20 mouse cellular contexts compared by ENCODE assay signal in the genomic region with DNA sequence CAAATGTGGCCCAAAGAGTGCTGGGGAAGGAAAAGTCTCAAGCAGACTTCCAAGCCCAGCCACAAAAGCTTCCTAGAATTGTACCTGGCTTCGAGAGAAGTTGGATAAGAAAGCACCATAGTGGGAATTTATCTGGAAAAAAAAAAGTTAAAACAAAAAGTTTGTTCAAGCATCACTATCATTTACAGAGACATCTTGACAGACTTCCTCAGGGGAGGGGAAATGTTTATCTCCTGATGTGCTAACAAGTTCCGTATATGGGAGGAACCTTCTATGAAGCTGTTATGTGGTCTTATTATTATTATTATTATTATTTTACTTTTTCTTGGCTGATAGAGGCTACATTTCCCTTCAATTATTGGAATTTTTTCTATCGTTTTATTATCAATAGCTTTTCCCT.
DNase-seq lines count a peak whose midpoint lies in the region; ATAC-seq and TF ChIP-seq lines count a peak whose summit lies in the region.
"Had no signal": no experiment of that assay in that cellular context is flagged by ENCODE, and none has a peak within 500 bp of the region (broad histone marks: within the 10 kb centered on the region; RNA-seq: fewer than 3 reads in every experiment).

No protein-coding gene starts in this region.

- H3K79me2 ChIP-seq in MEL (ENCODE audit: control insufficient read depth, insufficient read depth, low read length, poor library complexity): no peaks in the 10 kb centered on the region

- no peaks in the 10 kb centered on the region for H3K9me3 ChIP-seq in liver, embryonic 16.5 days (replicated peaks; ENCODE audit: control insufficient read depth, low read length)
- H3K9me3 ChIP-seq in liver, postnatal 0 days (ENCODE audit: low read length): no peaks in the 10 kb centered on the region
- no peaks in the 10 kb centered on the region for H3K9me3 ChIP-seq in MEL (replicated peaks; ENCODE audit: insufficient read depth, low read length)
- H3K9me3 ChIP-seq: G1E had no signal

- DNase-seq in liver, postnatal 0 days: no peak
- peak; percentile 56 for DNase-seq in MEL (ENCODE audit: low read depth, low spot score)
- DNase-seq in right cerebral cortex, postnatal 10 days (ENCODE audit: low spot score in 2 of 2): no peak
- DNase-seq: adrenal gland, adult 2 months; adrenal gland, adult 8-10 months; adrenal gland, postnatal 10 days; adrenal gland, postnatal 14 days; adrenal gland, postnatal 25 days; adrenal gland, postnatal 36 days; B cell, adult 2 months; cerebellum, adult 11 months; cerebellum, adult 11-12 months; cerebellum, adult 18-20 months; cerebellum, adult 2 months had no signal

- H3K4me1 ChIP-seq in liver, embryonic 16.5 days (ENCODE audit: control insufficient read depth, low read depth, low read length): no peaks in the 10 kb centered on the region
- H3K4me1 ChIP-seq in liver, postnatal 0 days (ENCODE audit: insufficient read depth): no peaks in the 10 kb centered on the region
- peaks cover 8 to 18% of the 10 kb centered on the region in 2 experiments for H3K4me1 ChIP-seq in MEL (ENCODE audit: control insufficient read depth in 1 of 2, insufficient read depth in 2 of 2, low read length in 2 of 2)

- no peak overlapping the region for H3K4me2 ChIP-seq in liver, embryonic 16.5 days (ENCODE audit: low read depth, low read length)
- H3K4me2 ChIP-seq in liver, postnatal 0 days (ENCODE audit: low read depth, low read length): no peak overlapping the region

- no peak for TF ChIP-seq POLR2A in MEL (IDR thresholded peaks at IDR 0.05; ENCODE audit: control insufficient read depth in 1 of 2, insufficient read depth in 1 of 2, low read depth in 1 of 2, low read length in 2 of 2, poor library complexity in 1 of 2)

- no peaks in the 10 kb centered on the region for H3K36me3 ChIP-seq in liver, embryonic 16.5 days (ENCODE audit: control insufficient read depth, insufficient read depth)
- H3K36me3 ChIP-seq in liver, postnatal 0 days (replicated peaks; ENCODE audit: insufficient read depth, low read length): no peaks in the 10 kb centered on the region
- peaks cover 0 to 10% of the 10 kb centered on the region in 2 experiments; a peak in 2 of 4 replicates for H3K36me3 ChIP-seq in MEL (ENCODE audit: control insufficient read depth in 1 of 2, insufficient read depth in 2 of 2, low read length in 2 of 2)
- H3K36me3 ChIP-seq: G1E had no signal

- TF ChIP-seq RAD21 in MEL (IDR thresholded peaks at IDR 0.05; ENCODE audit: low read depth, low read length): no peak; the same call in none of the 2 replicates

- H3K27me3 ChIP-seq in liver, embryonic 16.5 days (ENCODE audit: control insufficient read depth, insufficient read depth, low read depth, low read length): no peaks in the 10 kb centered on the region
- no peaks in the 10 kb centered on the region for H3K27me3 ChIP-seq in liver, postnatal 0 days (ENCODE audit: insufficient read depth, low read length)
- H3K27me3 ChIP-seq in MEL (ENCODE audit: control insufficient read depth in 1 of 2, insufficient read depth in 2 of 2, low read length in 2 of 2): no peaks in the 10 kb centered on the region
- H3K27me3 ChIP-seq: CH12.LX, Patski had no signal

- H3K4me3 ChIP-seq in liver, embryonic 16.5 days (ENCODE audit: low read depth, low read length): no peak overlapping the region
- no peak overlapping the region for H3K4me3 ChIP-seq in liver, postnatal 0 days (ENCODE audit: low read depth, low read length)
- H3K4me3 ChIP-seq in MEL (ENCODE audit: control insufficient read depth in 1 of 2, insufficient read depth in 1 of 2, low read depth in 2 of 2, low read length in 2 of 2): no peak overlapping the region

- no peak overlapping the region for H3K9ac ChIP-seq in liver, embryonic 16.5 days (ENCODE audit: low read depth, low read length)
- no peak overlapping the region for H3K9ac ChIP-seq in liver, postnatal 0 days (replicated peaks)
- no peak overlapping the region for H3K9ac ChIP-seq in MEL (ENCODE audit: control insufficient read depth, low read depth, low read length, poor library complexity, severe bottlenecking)

- no peak for ATAC-seq in liver, embryonic 16.5 days (ENCODE audit: low read depth)
- ATAC-seq in liver, postnatal 0 days: no peak
- ATAC-seq: activated CD4-positive, CD25-positive, alpha-beta regulatory T cell, adult 4 months; CD4-positive, CD25-positive, alpha-beta regulatory T cell, adult 4 months; Patski had no signal

- TF ChIP-seq CTCF in liver, postnatal 0 days (IDR thresholded peaks at IDR 0.05; ENCODE audit: low read depth): no peak
- no peak for TF ChIP-seq CTCF in MEL (IDR thresholded peaks at IDR 0.05 in 2 of 3, conservative IDR thresholded peaks at IDR 0.05 in 1 of 3; ENCODE audit: control insufficient read depth in 1 of 3, insufficient read depth in 1 of 3, low read depth in 2 of 3, low read length in 3 of 3, poor library complexity in 1 of 3, severe bottlenecking in 1 of 3)

- WGBS in liver, embryonic 16.5 days (ENCODE audit: insufficient replicate concordance): 46% methylated on average over 3 of the region's 3 CpGs
- whole genome bisulfite sequencing in liver, postnatal 0 days (ENCODE audit: insufficient replicate concordance): 67% methylated on average over 3 of the region's 3 CpGs

- 0 out of 2 replicates have a peak overlapping the region, but pooled peaks have one; percentile 14 for H3K27ac ChIP-seq in liver, embryonic 16.5 days (ENCODE audit: low read length)
- no peak overlapping the region for H3K27ac ChIP-seq in liver, postnatal 0 days (ENCODE audit: low read depth)
- H3K27ac ChIP-seq in MEL (ENCODE audit: control insufficient read depth, low read depth, low read length): no peak overlapping the region

- TF ChIP-seq EP300 in liver, postnatal 0 days (IDR thresholded peaks at IDR 0.05; ENCODE audit: low read depth): no peak
- TF ChIP-seq EP300 in MEL (IDR thresholded peaks at IDR 0.05; ENCODE audit: low read depth in 1 of 2, low read length in 2 of 2): peak; percentile 46 to 61; a peak in 3 of 4 replicates

TF ChIP-seq in MEL, 35 proteins besides CTCF, POLR2A, EP300 and RAD21:
- TF ChIP-seq UBTF (IDR thresholded peaks at IDR 0.05; ENCODE audit: borderline replicate concordance, insufficient read depth, low read depth, low read length): no peak
- peak; percentile 61 for TF ChIP-seq RCOR1 (IDR thresholded peaks at IDR 0.05; ENCODE audit: low read depth, low read length)
- TF ChIP-seq ZNF384 (IDR thresholded peaks at IDR 0.05; ENCODE audit: low read depth, low read length): peak; percentile 66
- no peak for TF ChIP-seq BHLHE40 (IDR thresholded peaks at IDR 0.05; ENCODE audit: borderline replicate concordance, low read depth, low read length)
- peak; percentile 54 for TF ChIP-seq ELF1 (IDR thresholded peaks at IDR 0.05; ENCODE audit: low read depth, low read length)
- no peak for TF ChIP-seq ZKSCAN1 (IDR thresholded peaks at IDR 0.05; ENCODE audit: low read depth, low read length)
- no peak for TF ChIP-seq POLR2AphosphoS5 (IDR thresholded peaks at IDR 0.05; ENCODE audit: borderline replicate concordance, low read depth, low read length)
- TF ChIP-seq SIN3A (IDR thresholded peaks at IDR 0.05; ENCODE audit: low read length): 0 out of 2 replicates have a peak, but pooled peaks have one; percentile 37
- no peak for TF ChIP-seq NELFE (IDR thresholded peaks at IDR 0.05; ENCODE audit: low read depth, low read length)
- 0 out of 2 replicates have a peak, but pooled peaks have one; percentile 33 for TF ChIP-seq TCF12 (IDR thresholded peaks at IDR 0.05; ENCODE audit: low read depth, low read length)
- no peak for TF ChIP-seq MAFK (IDR thresholded peaks at IDR 0.05; ENCODE audit: borderline replicate concordance, low read depth, low read length)
- 0 out of 2 replicates have a peak, but pooled peaks have one; percentile 9 for TF ChIP-seq JUND (IDR thresholded peaks at IDR 0.05; ENCODE audit: low read depth, low read length)
- TF ChIP-seq SMC3 (IDR thresholded peaks at IDR 0.05; ENCODE audit: low read depth, low read length): 0 out of 2 replicates have a peak, but pooled peaks have one; percentile 11
- TF ChIP-seq HCFC1 (IDR thresholded peaks at IDR 0.05; ENCODE audit: low read depth, low read length): no peak
- peak; percentile 69 for TF ChIP-seq GATA1 (IDR thresholded peaks at IDR 0.05; ENCODE audit: low read depth, low read length)
- peak; percentile 44; the same call in 1 of the 2 replicates for TF ChIP-seq ETS1 (IDR thresholded peaks at IDR 0.05; ENCODE audit: low read depth, low read length)
TF ChIP-seq in MEL: peak in this region for 9.
